Mouse (Mus musculus) heart, embryonic 13.5 days (tissue): ENCODE results near the gene Agbl3. TPM values are rescaled to one million over a fixed set of nuclear protein-coding genes. Genes with fewer than 3 reads are reported as not detected.

ENCODE experiments used
- ATAC-seq: fragments of 200-750 bp; cut with Nextera tagmentation; 2 replicates; pipeline ENCODE4 v1.8.0; 2017; ENCODE audit warnings: moderate TSS enrichment; ENCODE audit not compliant: insufficient number of reproducible peaks, low FRiP score, low TSS enrichment; ENCODE audit errors: extremely low read depth
- H3K27ac ChIP-seq: fragments of 300-500 bp; sonication (generic); replicated peaks from 2 replicates; pipeline ENCODE4 v1.5.1; 2015; ENCODE audit warnings: moderate library complexity, mild to moderate bottlenecking, inconsistent platforms
- H3K27me3 ChIP-seq: fragments of 300-500 bp; sonication (generic); replicated peaks from 2 replicates; pipeline ENCODE4 v1.6.1; 2015; ENCODE audit warnings: mild to moderate bottlenecking, inconsistent platforms
- H3K36me3 ChIP-seq: fragments of 300-500 bp; sonication (generic); 2 replicates; pipeline ENCODE4 v1.6.1; 2015; ENCODE audit warnings: mild to moderate bottlenecking, inconsistent platforms
- H3K4me1 ChIP-seq: fragments of 300-500 bp; sonication (generic); 2 replicates; pipeline ENCODE4 v1.6.1; 2015; ENCODE audit warnings: inconsistent platforms
- H3K4me2 ChIP-seq: fragments of 300-500 bp; sonication (generic); 2 replicates; pipeline ENCODE4 v1.6.1; 2015; ENCODE audit warnings: inconsistent platforms, mild to moderate bottlenecking, moderate library complexity
- H3K4me3 ChIP-seq: fragments of 300-500 bp; sonication (generic); 2 replicates; pipeline ENCODE4 v1.5.1; 2015; ENCODE audit warnings: moderate library complexity, mild to moderate bottlenecking, inconsistent platforms
- H3K9ac ChIP-seq: fragments of 300-500 bp; sonication (generic); 2 replicates; pipeline ENCODE4 v1.6.1; 2015; ENCODE audit warnings: inconsistent platforms, mild to moderate bottlenecking, moderate library complexity
- H3K9me3 ChIP-seq: fragments of 300-500 bp; sonication (generic); 2 replicates; pipeline ENCODE4 v1.6.1; 2016; ENCODE audit warnings: inconsistent platforms
- WGBS: fragments of 180-500 bp; shearing (Covaris S2); methylation state at CpG from one replicate; pipeline ENCODE4 v1.1.7; 2015; ENCODE audit warnings: mixed read lengths; 5-methylcytosine and 5-hydroxymethylcytosine counted together
- polyA plus RNA-seq: library from polyadenylated mRNA; unstranded; fragments of >200 nt; fragmentation: Nextera tagmentation; extraction: Ambion mirVana; gene quantifications from 2 replicates; pipeline ENCODE4 v1.2.1, GENCODE M21; 2015

The Agbl3 gene
- polyA plus RNA-seq, 1 experiment from 2014 or later = 6.2 TPM

GRCm38 (mm10) chr6:34875268-34875761, 95.1 kb downstream of the Agbl3 start:
- 77% methylated on average over 15 of the region's 15 CpGs for WGBS
- no peak for ATAC-seq

GRCm38 (mm10) chr6:34875966-34876834, 96.0 kb downstream of the Agbl3 start:
- Histone ChIP-seq H3K4me2 (peak overlapping the region; percentile 77), H3K27ac (peak overlapping the region; percentile 96), H3K36me3 (peaks cover 27% of the 10 kb centered on the region), H3K4me3 (peak overlapping the region; percentile 78), H3K4me1 (peaks cover 48% of the 10 kb centered on the region), H3K9ac (peak overlapping the region; percentile 94), H3K9me3 (no peaks in the 10 kb centered on the region), H3K27me3 (no peaks in the 10 kb centered on the region)
- 0 out of 2 replicates have a peak, but pooled peaks have one; percentile 27 for ATAC-seq
- WGBS = 27% methylated on average over 12 of the region's 12 CpGs

More at GRCm38 (mm10) chr6:34875268-34875761, 95.1 kb downstream of the Agbl3 start:
- H3K9me3 ChIP-seq = no peaks in the 10 kb centered on the region
- no peak overlapping the region for H3K4me3 ChIP-seq
- H3K9ac ChIP-seq = peak overlapping the region; percentile 60
- H3K4me2 ChIP-seq = peak overlapping the region; percentile 77
- no peaks in the 10 kb centered on the region for H3K27me3 ChIP-seq
- H3K4me1 ChIP-seq = peaks cover 55% of the 10 kb centered on the region
- peaks cover 19% of the 10 kb centered on the region for H3K36me3 ChIP-seq
- H3K27ac ChIP-seq = peak overlapping the region; percentile 96

GRCm38 (mm10) chr6:34876835-34877156, 96.6 kb downstream of the Agbl3 start:
- no peaks in the 10 kb centered on the region for H3K27me3 ChIP-seq
- H3K9ac ChIP-seq = peak overlapping the region; percentile 94
- peaks cover 47% of the 10 kb centered on the region for H3K4me1 ChIP-seq
- peaks cover 33% of the 10 kb centered on the region for H3K36me3 ChIP-seq
- no peaks in the 10 kb centered on the region for H3K9me3 ChIP-seq
- 17% methylated on average over 2 of the region's 2 CpGs for WGBS
- peak overlapping the region; percentile 96 for H3K27ac ChIP-seq
- H3K4me3 ChIP-seq = peak overlapping the region; percentile 78
- peak overlapping the region; percentile 77 for H3K4me2 ChIP-seq
- no peak for ATAC-seq

- H3K36me3 ChIP-seq = peaks cover 43% of the 10 kb centered on the region
- peaks cover 47% of the 10 kb centered on the region for H3K4me1 ChIP-seq
- no peaks in the 10 kb centered on the region for H3K9me3 ChIP-seq
- under 1% methylated on average over 53 of the region's 56 CpGs for WGBS
- peak within 1 kb of the TSS; percentile 77 for H3K4me2 ChIP-seq
- peak within 1 kb of the TSS; percentile 96 for H3K27ac ChIP-seq
- H3K9ac ChIP-seq = peak within 1 kb of the TSS; percentile 94
- H3K27me3 ChIP-seq = no peaks in the 10 kb centered on the region
- peak; percentile 84 for ATAC-seq
- peak within 1 kb of the TSS; percentile 78 for H3K4me3 ChIP-seq
These were observed 97.5 kb downstream of the Agbl3 start, which contains the start of gene Cyren for GRCm38 (mm10) chr6:34877509-34878321. Gene Cyren (minus strand): TSS chr6:34878060.

GRCm38 (mm10) chr6:34879101-34879740, 99.0 kb downstream of the Agbl3 start:
- Histone ChIP-seq H3K4me2 (no peak overlapping the region), H3K27ac (no peak overlapping the region), H3K9me3 (no peaks in the 10 kb centered on the region), H3K36me3 (peaks cover 51% of the 10 kb centered on the region), H3K27me3 (no peaks in the 10 kb centered on the region), H3K9ac (no peak overlapping the region; the same call in 1 of the 2 replicates), H3K4me3 (no peak overlapping the region), H3K4me1 (peaks cover 39% of the 10 kb centered on the region)
- no peak for ATAC-seq
- 90% methylated on average over 16 of the region's 16 CpGs for WGBS

DNA sequence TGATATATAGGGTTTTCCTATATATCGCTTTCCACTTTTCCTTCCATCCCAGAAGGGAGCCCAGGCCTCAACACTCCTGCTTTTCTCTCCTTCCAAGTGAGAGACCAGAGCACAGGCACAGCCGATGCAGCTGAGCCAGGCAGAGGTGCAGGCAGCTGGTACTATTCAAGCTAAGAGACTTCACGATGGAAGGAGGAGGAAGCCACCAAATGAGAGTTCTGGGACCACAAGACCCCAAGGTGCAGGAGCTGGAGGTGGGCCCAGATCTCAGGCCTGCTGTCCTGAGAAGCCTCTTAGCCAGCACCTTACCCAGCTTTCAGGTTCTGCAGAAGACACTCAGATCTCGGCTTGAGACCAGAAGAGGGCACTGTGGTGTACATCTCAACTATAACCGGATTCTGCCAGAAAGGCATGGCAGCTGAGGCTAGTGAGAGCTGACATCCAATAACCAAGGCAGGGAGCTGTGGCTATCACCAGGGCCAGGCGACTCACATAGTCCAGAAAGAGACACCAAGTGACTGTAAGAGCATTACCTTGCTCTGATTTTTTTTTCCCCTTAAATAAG, 99.8 kb downstream of the Agbl3 start:
- no peak overlapping the region for H3K4me3 ChIP-seq
- no peak overlapping the region for H3K9ac ChIP-seq
- H3K9me3 ChIP-seq = no peaks in the 10 kb centered on the region
- H3K4me2 ChIP-seq = no peak overlapping the region
- H3K36me3 ChIP-seq = peaks cover 59% of the 10 kb centered on the region
- H3K27ac ChIP-seq = no peak overlapping the region
- H3K4me1 ChIP-seq = peaks cover 32% of the 10 kb centered on the region
- no peaks in the 10 kb centered on the region for H3K27me3 ChIP-seq
- ATAC-seq = no peak
- 53% methylated on average over 6 of the region's 6 CpGs for WGBS

DNA sequence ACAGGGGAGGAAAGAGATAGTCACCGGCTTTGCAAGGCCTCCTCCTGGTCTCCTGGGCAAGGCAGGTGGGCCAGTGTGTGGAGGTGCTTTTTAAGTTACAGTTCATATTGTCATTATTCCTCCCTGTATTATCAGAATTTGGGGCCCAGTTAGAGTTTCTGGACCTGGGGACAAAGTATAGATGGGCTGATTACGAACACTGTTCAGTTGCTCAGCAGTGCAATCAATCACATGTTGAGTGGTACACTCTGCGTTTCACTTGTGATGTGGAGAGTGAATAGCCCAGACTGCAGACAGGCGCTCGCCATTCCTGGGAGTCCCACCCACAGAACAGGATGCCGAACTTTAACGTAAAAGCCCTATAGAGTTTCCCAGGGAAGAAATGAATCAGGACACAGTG, 104.5 kb downstream of the Agbl3 start:
- H3K9me3 ChIP-seq = no peaks in the 10 kb centered on the region
- H3K27me3 ChIP-seq = no peaks in the 10 kb centered on the region
- no peak overlapping the region for H3K4me3 ChIP-seq
- H3K27ac ChIP-seq = no peak overlapping the region
- 82% methylated on average over 7 of the region's 7 CpGs for WGBS
- H3K9ac ChIP-seq = no peak overlapping the region
- no peak overlapping the region for H3K4me2 ChIP-seq
- H3K4me1 ChIP-seq = peaks cover 22% of the 10 kb centered on the region
- H3K36me3 ChIP-seq = peaks cover 97% of the 10 kb centered on the region
- no peak for ATAC-seq

DNA sequence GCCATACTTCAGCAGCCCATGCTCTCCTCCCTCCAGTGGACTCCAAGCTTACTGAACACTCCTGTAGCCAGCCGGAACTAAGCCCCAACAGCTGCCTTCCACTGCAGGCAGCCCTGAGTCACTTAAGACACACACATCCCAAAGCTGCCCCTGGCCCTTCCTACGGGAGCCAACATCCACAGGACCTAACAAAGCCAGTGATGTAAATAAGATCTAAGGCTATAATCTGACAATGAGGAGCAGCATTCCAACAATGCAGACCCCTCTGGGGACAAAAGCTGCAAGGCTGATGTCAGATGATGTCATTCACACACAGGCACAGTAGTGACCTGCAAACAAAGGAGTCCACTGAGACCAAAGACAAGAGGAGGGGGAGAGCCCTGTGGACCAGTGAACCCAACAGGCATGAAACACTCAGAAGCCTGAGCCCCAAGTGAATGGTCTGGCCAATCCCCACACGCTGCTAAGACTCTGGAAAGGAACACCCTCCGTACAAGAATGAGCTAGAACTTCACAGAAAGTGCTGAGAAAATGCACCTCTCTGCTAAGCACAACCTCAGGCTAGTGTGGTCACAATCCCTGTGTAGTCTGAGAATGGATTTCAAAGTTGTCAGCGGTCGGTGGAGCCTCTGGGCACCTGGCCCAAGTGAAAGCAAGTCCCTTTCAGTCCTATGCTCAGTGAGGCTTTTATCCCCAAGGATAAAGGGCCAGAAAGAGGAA, 107.1 kb downstream of the Agbl3 start:
- peak overlapping the region; percentile 37; the same call in 1 of the 2 replicates for H3K9ac ChIP-seq
- H3K4me3 ChIP-seq = no peak overlapping the region
- peaks cover 26% of the 10 kb centered on the region for H3K4me1 ChIP-seq
- H3K9me3 ChIP-seq = no peaks in the 10 kb centered on the region
- H3K27me3 ChIP-seq = no peaks in the 10 kb centered on the region
- peak overlapping the region; percentile 5; the same call in 1 of the 2 replicates for H3K27ac ChIP-seq
- H3K36me3 ChIP-seq = peaks cover 97% of the 10 kb centered on the region
- no peak for ATAC-seq
- no peak overlapping the region for H3K4me2 ChIP-seq
- WGBS = 73% methylated on average over 6 of the region's 6 CpGs

DNA sequence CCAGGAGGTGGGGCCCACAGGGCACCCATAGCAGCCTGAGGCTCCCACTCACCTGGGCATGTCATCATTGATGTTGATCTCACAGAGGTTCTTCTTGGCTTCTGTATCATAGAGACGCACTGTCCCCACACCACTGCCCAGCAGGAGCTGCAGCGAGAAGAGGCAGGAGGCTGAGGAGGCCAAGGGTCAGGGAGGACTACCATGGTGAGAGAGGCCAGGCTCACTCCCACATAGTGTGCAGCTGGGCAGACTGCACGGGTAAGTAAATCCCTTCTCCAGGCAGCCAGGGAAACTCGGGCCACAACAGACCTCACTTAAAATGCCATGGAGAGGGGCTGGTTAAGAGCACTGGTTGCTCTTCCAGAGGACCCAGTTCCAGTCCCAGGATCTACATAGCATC, 109.0 kb downstream of the Agbl3 start:
- H3K36me3 ChIP-seq = peaks cover 98% of the 10 kb centered on the region
- H3K4me2 ChIP-seq = no peak overlapping the region
- no peak overlapping the region for H3K9ac ChIP-seq
- H3K4me3 ChIP-seq = no peak overlapping the region
- ATAC-seq = no peak
- H3K9me3 ChIP-seq = no peaks in the 10 kb centered on the region
- H3K27me3 ChIP-seq = no peaks in the 10 kb centered on the region
- H3K4me1 ChIP-seq = peaks cover 26% of the 10 kb centered on the region
- 56% methylated on average over 4 of the region's 4 CpGs for WGBS
- no peak overlapping the region for H3K27ac ChIP-seq

GRCm38 (mm10) chr6:34895569-34895968, 115.3 kb downstream of the Agbl3 start:
- ATAC-seq = no peak
- H3K9me3 ChIP-seq = no peaks in the 10 kb centered on the region
- peaks cover 22% of the 10 kb centered on the region for H3K4me1 ChIP-seq
- no peak overlapping the region for H3K9ac ChIP-seq
- H3K36me3 ChIP-seq = peaks cover 95% of the 10 kb centered on the region
- H3K27me3 ChIP-seq = no peaks in the 10 kb centered on the region
- no peak overlapping the region for H3K4me2 ChIP-seq
- WGBS = 89% methylated on average over 7 of the region's 7 CpGs
- H3K27ac ChIP-seq = no peak overlapping the region
- H3K4me3 ChIP-seq = no peak overlapping the region
